Comparison of ENCODE assay signal across 17 mouse cellular contexts in the genomic region with DNA sequence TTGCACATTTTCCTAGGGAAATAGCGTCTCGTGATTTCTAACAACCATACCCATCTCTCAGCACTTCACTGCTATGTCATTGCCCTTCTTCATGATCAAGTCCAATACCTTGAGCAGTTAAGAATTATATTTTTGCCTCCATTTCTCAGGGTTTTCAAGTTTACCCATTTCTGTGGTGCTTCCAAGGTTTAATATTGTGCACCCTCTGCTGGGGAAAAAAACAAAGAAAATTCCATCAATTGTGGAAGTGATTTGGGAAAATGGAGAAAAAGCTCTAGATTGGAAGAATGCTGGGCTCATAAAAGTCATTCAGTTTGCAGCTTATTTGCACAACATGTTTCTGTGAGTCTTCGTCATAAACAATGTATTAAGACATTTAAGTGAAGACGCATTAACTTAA. TPM values are rescaled to one million over a fixed set of nuclear protein-coding genes. Genes with fewer than 3 reads are reported as not detected.
"Had no signal": no experiment of that assay in that cellular context is flagged by ENCODE, and none has a peak within 500 bp of the region (broad histone marks: within the 10 kb centered on the region; RNA-seq: fewer than 3 reads in every experiment).

No protein-coding gene starts in this region.

- H3K27me3 ChIP-seq: limb, embryonic 13.5 days; neural tube, embryonic 15.5 days had no signal

- ATAC-seq: lung, postnatal 0 days had no signal

- H3K4me2 ChIP-seq: limb, embryonic 13.5 days; midbrain, embryonic 11.5 days; neural tube, embryonic 15.5 days had no signal

- H3K27ac ChIP-seq: limb, embryonic 13.5 days; liver, embryonic 14.5 days; neural tube, embryonic 15.5 days had no signal

- DNase-seq: kidney, adult 18-20 months; kidney, postnatal 10 days; kidney, postnatal 4 days; lung, adult 18-20 months; lung, postnatal 4 days; right cerebral cortex, adult 18-20 months; right cerebral cortex, postnatal 25 days; thymus, postnatal 4 days had no signal

- H3K4me3 ChIP-seq: limb, embryonic 13.5 days; myocyte; neural tube, embryonic 15.5 days had no signal

- H3K9me3 ChIP-seq: limb, embryonic 13.5 days; neural tube, embryonic 15.5 days had no signal

- H3K36me3 ChIP-seq: limb, embryonic 13.5 days; neural tube, embryonic 15.5 days had no signal

- H3K4me1 ChIP-seq: limb, embryonic 13.5 days; neural tube, embryonic 15.5 days had no signal

- H3K9ac ChIP-seq: limb, embryonic 13.5 days; liver, embryonic 14.5 days; neural tube, embryonic 15.5 days had no signal

RNA-seq across cellular contexts. Expression of gene Cntn3, which starts 17.2 kb away (rescaled TPM):
- total RNA-seq: liver, adult 2 months; megakaryocyte, adult 5-6 weeks had no signal
- polyA plus RNA-seq: liver, adult 2 months; small intestine, adult 2 months had no signal
